Mouse (Mus musculus) heart, embryonic 16.5 days (tissue): Measurements from ENCODE around the gene Gulp1. TPM values are rescaled to one million over a fixed set of nuclear protein-coding genes. Genes with fewer than 3 reads are reported as not detected.
A peak's percentile ranks its signal among the peaks of the same experiment; 100 is the strongest.

ENCODE experiments used
- ATAC-seq: fragments of 200-750 bp; cut with Nextera tagmentation; replicated peaks from 2 replicates; pipeline ENCODE4 v1.8.0; 2017; ENCODE audit warnings: moderate number of reproducible peaks; ENCODE audit not compliant: insufficient read depth, low FRiP score; ENCODE audit errors: extremely low read depth
- H3K27ac ChIP-seq: fragments of 300-500 bp; sonication (generic); 2 replicates; pipeline ENCODE4 v1.5.1; 2014; ENCODE audit warnings: mild to moderate bottlenecking, low read length, control low read depth, moderate library complexity
- H3K27me3 ChIP-seq: fragments of 300-500 bp; sonication (generic); 2 replicates; pipeline ENCODE4 v1.6.1; 2014; ENCODE audit warnings: low read length, mixed read lengths; ENCODE audit not compliant: control insufficient read depth, insufficient read depth
- H3K36me3 ChIP-seq: fragments of 300-500 bp; sonication (generic); 2 replicates; pipeline ENCODE4 v1.6.1; 2014; ENCODE audit not compliant: control insufficient read depth, insufficient read depth
- H3K4me1 ChIP-seq: fragments of 300-500 bp; sonication (generic); 2 replicates; pipeline ENCODE4 v1.6.1; 2014; ENCODE audit warnings: low read length, mixed read lengths; ENCODE audit not compliant: control insufficient read depth, insufficient read depth
- H3K4me2 ChIP-seq: fragments of 300-500 bp; sonication (generic); 2 replicates; pipeline ENCODE4 v1.6.1; 2014; ENCODE audit warnings: low read depth, mild to moderate bottlenecking, control low read depth, low read length
- H3K4me3 ChIP-seq: fragments of 300-500 bp; sonication (generic); 2 replicates; pipeline ENCODE4 v1.5.1; 2014; ENCODE audit warnings: mild to moderate bottlenecking, control low read depth, low read length
- H3K9ac ChIP-seq: fragments of 300-500 bp; sonication (generic); 2 replicates; pipeline ENCODE4 v1.6.1; 2014; ENCODE audit warnings: low read length, control low read depth
- H3K9me3 ChIP-seq: fragments of 300-500 bp; sonication (generic); replicated peaks from 2 replicates; pipeline ENCODE4 v1.6.1; 2016; ENCODE audit warnings: low read length; ENCODE audit not compliant: control insufficient read depth
- WGBS: fragments of 180-500 bp; shearing (Covaris S2); extraction: QIAGEN DNeasy Blood & Tissue Kit; methylation state at CpG from one replicate; pipeline ENCODE4 v1.1.7; 2014; 5-methylcytosine and 5-hydroxymethylcytosine counted together
- polyA plus RNA-seq: library from polyadenylated mRNA; unstranded; fragments of >200 nt; fragmentation: Nextera tagmentation; extraction: Ambion mirVana; gene quantifications from 2 replicates; pipeline ENCODE4 v1.2.1, GENCODE M21; 2015

The Gulp1 gene
- 9.6 and 10.3 TPM in 2 replicates for polyA plus RNA-seq

- ATAC-seq, result peak; percentile 87
- Histone ChIP-seq H3K27ac (peak within 1 kb of the TSS; percentile 86), H3K4me3 (peak within 1 kb of the TSS; percentile 73), H3K4me2 (peak within 1 kb of the TSS; percentile 89), H3K36me3 (no peaks in the 10 kb centered on the region), H3K9ac (peak within 1 kb of the TSS; percentile 85), H3K9me3 (no peaks in the 10 kb centered on the region), H3K4me1 (peaks cover 12% of the 10 kb centered on the region), H3K27me3 (no peaks in the 10 kb centered on the region)
- WGBS, result 0% methylated on average over 55 of the region's 55 CpGs
Measured at GRCm38 (mm10) chr1:44551461-44552370, at the start of gene Gulp1. Gene Gulp1 (plus strand): TSS chr1:44551511.

GRCm38 (mm10) chr1:44550261-44550660 lies 1.1 kb upstream of the Gulp1 start:
- WGBS, result 59% methylated on average over 6 of the region's 6 CpGs
- H3K27me3 ChIP-seq, result no peaks in the 10 kb centered on the region
- no peaks in the 10 kb centered on the region for H3K9me3 ChIP-seq
- no peak overlapping the region for H3K4me3 ChIP-seq
- peaks cover 12% of the 10 kb centered on the region for H3K4me1 ChIP-seq
- no peak overlapping the region for H3K4me2 ChIP-seq
- no peak for ATAC-seq
- H3K9ac ChIP-seq, result no peak overlapping the region
- no peak overlapping the region for H3K27ac ChIP-seq
- H3K36me3 ChIP-seq, result no peaks in the 10 kb centered on the region

- peak overlapping the region; percentile 89 for H3K4me2 ChIP-seq
- H3K36me3 ChIP-seq, result no peaks in the 10 kb centered on the region
- peak overlapping the region; percentile 73 for H3K4me3 ChIP-seq
- peak overlapping the region; percentile 86 for H3K27ac ChIP-seq
- H3K9ac ChIP-seq, result peak overlapping the region; percentile 85
- WGBS, result 7% methylated on average over 15 of the region's 15 CpGs
- peak; percentile 68 for ATAC-seq
- no peaks in the 10 kb centered on the region for H3K9me3 ChIP-seq
- H3K27me3 ChIP-seq, result no peaks in the 10 kb centered on the region
- peaks cover 12% of the 10 kb centered on the region for H3K4me1 ChIP-seq
Measured at GRCm38 (mm10) chr1:44552371-44552841, 1.1 kb downstream of the Gulp1 start.

GRCm38 (mm10) chr1:44553166-44553898 lies 2.0 kb downstream of the Gulp1 start:
- Histone ChIP-seq H3K27me3 (no peaks in the 10 kb centered on the region), H3K36me3 (no peaks in the 10 kb centered on the region), H3K4me2 (peak overlapping the region; percentile 89), H3K4me3 (peak overlapping the region; percentile 73), H3K27ac (peak overlapping the region; percentile 65), H3K9ac (0 out of 2 replicates have a peak overlapping the region, but pooled peaks have one; percentile 33), H3K9me3 (no peaks in the 10 kb centered on the region), H3K4me1 (peaks cover 12% of the 10 kb centered on the region)
- ATAC-seq, result no peak
- WGBS, result 35% methylated on average over 6 of the region's 6 CpGs

- Histone ChIP-seq H3K4me2 (no peak overlapping the region), H3K36me3 (no peaks in the 10 kb centered on the region), H3K4me3 (no peak overlapping the region), H3K4me1 (0 out of 2 replicates have a peak, but pooled peaks cover 2% of the 10 kb centered on the region), H3K9me3 (no peaks in the 10 kb centered on the region), H3K27me3 (no peaks in the 10 kb centered on the region), H3K9ac (no peak overlapping the region), H3K27ac (no peak overlapping the region)
- WGBS, result 63% methylated on average over 4 of the region's 4 CpGs
- no peak for ATAC-seq
Measured at GRCm38 (mm10) chr1:44567431-44567830, 16.1 kb downstream of the Gulp1 start.

GRCm38 (mm10) chr1:44568296-44568695 lies 17.0 kb downstream of the Gulp1 start:
- WGBS, result 89% methylated on average over 2 of the region's 2 CpGs
- Histone ChIP-seq H3K27me3 (no peaks in the 10 kb centered on the region), H3K27ac (no peak overlapping the region), H3K9ac (no peak overlapping the region), H3K4me3 (no peak overlapping the region), H3K4me1 (0 out of 2 replicates have a peak, but pooled peaks cover 2% of the 10 kb centered on the region), H3K36me3 (no peaks in the 10 kb centered on the region), H3K4me2 (no peak overlapping the region), H3K9me3 (no peaks in the 10 kb centered on the region)
- no peak for ATAC-seq

- no peak overlapping the region for H3K9ac ChIP-seq
- H3K27me3 ChIP-seq, result no peaks in the 10 kb centered on the region
- no peak overlapping the region for H3K4me3 ChIP-seq
- 67% methylated on average over 1 of the region's 1 CpGs for WGBS
- H3K36me3 ChIP-seq, result no peaks in the 10 kb centered on the region
- H3K9me3 ChIP-seq, result no peaks in the 10 kb centered on the region; the same call in 1 of the 2 replicates
- ATAC-seq, result no peak
- no peak overlapping the region for H3K27ac ChIP-seq
- H3K4me2 ChIP-seq, result no peak overlapping the region
- H3K4me1 ChIP-seq, result no peaks in the 10 kb centered on the region
Measured at GRCm38 (mm10) chr1:44576001-44576400, 24.7 kb downstream of the Gulp1 start.

GRCm38 (mm10) chr1:44576610-44577009 lies 25.3 kb downstream of the Gulp1 start:
- Histone ChIP-seq H3K27me3 (no peaks in the 10 kb centered on the region), H3K4me2 (no peak overlapping the region), H3K36me3 (no peaks in the 10 kb centered on the region), H3K4me1 (no peaks in the 10 kb centered on the region), H3K4me3 (no peak overlapping the region), H3K27ac (no peak overlapping the region), H3K9me3 (no peaks in the 10 kb centered on the region; the same call in 1 of the 2 replicates), H3K9ac (no peak overlapping the region)
- 57% methylated on average over 2 of the region's 2 CpGs for WGBS
- no peak for ATAC-seq
